Mouse (Mus musculus) liver, embryonic 13.5 days (tissue): Measurements from ENCODE around the gene Lef1. TPM values are rescaled to one million over a fixed set of nuclear protein-coding genes. Genes with fewer than 3 reads are reported as not detected.

Source experiments
- ATAC-seq: fragments of 200-750 bp; cut with Nextera tagmentation; 2 replicates; pipeline ENCODE4 v1.8.0; 2017; ENCODE audit warnings: low read depth, mild to moderate bottlenecking, moderate number of reproducible peaks, moderate library complexity
- DNase-seq: peaks from one replicate; pipeline ENCODE4 v3.0.0; 2022
- H3K27ac ChIP-seq: fragments of 300-500 bp; sonication (generic); 2 replicates; pipeline ENCODE4 v1.5.1; 2015; ENCODE audit warnings: moderate library complexity, mild to moderate bottlenecking, inconsistent platforms
- H3K27me3 ChIP-seq: fragments of 300-500 bp; sonication (generic); 2 replicates; pipeline ENCODE4 v1.6.1; 2015; ENCODE audit warnings: mild to moderate bottlenecking, inconsistent platforms
- H3K36me3 ChIP-seq: fragments of 300-500 bp; sonication (generic); 2 replicates; pipeline ENCODE4 v1.6.1; 2015; ENCODE audit warnings: mild to moderate bottlenecking, inconsistent platforms
- H3K4me1 ChIP-seq: fragments of 300-500 bp; sonication (generic); replicated peaks from 2 replicates; pipeline ENCODE4 v1.6.1; 2015; ENCODE audit warnings: inconsistent platforms
- H3K4me2 ChIP-seq: fragments of 300-500 bp; sonication (generic); 2 replicates; pipeline ENCODE4 v1.6.1; 2015; ENCODE audit warnings: inconsistent platforms, mild to moderate bottlenecking, moderate library complexity
- H3K4me3 ChIP-seq: fragments of 300-500 bp; sonication (generic); replicated peaks from 2 replicates; pipeline ENCODE4 v1.5.1; 2015; ENCODE audit warnings: mild to moderate bottlenecking, inconsistent platforms
- H3K9ac ChIP-seq: fragments of 300-500 bp; sonication (generic); 2 replicates; pipeline ENCODE4 v1.6.1; 2015; ENCODE audit warnings: mild to moderate bottlenecking, inconsistent platforms
- H3K9me3 ChIP-seq: fragments of 300-500 bp; sonication (generic); replicated peaks from 2 replicates; pipeline ENCODE4 v1.6.1; 2016; ENCODE audit warnings: inconsistent platforms
- WGBS: fragments of 180-500 bp; shearing (Covaris S2); methylation state at CpG from one replicate; pipeline ENCODE4 v1.1.7; 2015; ENCODE audit not compliant: insufficient replicate concordance; 5-methylcytosine and 5-hydroxymethylcytosine counted together
- polyA plus RNA-seq: library from polyadenylated mRNA; unstranded; fragments of >200 nt; fragmentation: Nextera tagmentation; extraction: Ambion mirVana; gene quantifications from 2 replicates; pipeline ENCODE4 v1.2.1, GENCODE M21; 2015

Gene Lef1
- polyA plus RNA-seq, 1 experiment from 2014 or later = 0.21 TPM

DNA sequence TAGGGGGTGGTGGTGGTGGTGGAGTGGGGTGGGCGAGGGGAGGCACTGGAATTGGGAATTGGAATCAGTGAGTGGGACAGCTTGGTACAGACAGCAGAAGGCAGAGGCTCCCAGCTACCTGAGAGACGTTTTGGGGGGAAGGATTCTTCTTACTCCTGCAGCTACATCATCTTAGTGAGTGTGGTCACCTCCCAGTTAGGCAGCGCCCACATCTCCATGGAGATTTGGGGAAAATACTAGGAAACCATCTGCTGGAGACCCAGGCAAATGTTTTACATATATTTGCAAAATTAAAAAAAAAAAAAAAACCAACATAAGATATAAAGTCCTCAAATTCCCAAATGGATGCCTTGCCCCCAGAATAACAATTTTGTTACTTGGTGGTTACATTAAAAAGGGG lies 88.7 kb downstream of the Lef1 start:
- DNase-seq (no peak), ATAC-seq (no peak)
- Histone ChIP-seq H3K27ac (no peak overlapping the region), H3K36me3 (no peaks in the 10 kb centered on the region), H3K9ac (no peak overlapping the region), H3K9me3 (no peaks in the 10 kb centered on the region), H3K4me2 (no peak overlapping the region), H3K4me3 (no peak overlapping the region), H3K4me1 (no peaks in the 10 kb centered on the region), H3K27me3 (peaks cover 9% of the 10 kb centered on the region; the same call in 1 of the 2 replicates)
- WGBS = 41% methylated on average over 3 of the region's 3 CpGs

DNA sequence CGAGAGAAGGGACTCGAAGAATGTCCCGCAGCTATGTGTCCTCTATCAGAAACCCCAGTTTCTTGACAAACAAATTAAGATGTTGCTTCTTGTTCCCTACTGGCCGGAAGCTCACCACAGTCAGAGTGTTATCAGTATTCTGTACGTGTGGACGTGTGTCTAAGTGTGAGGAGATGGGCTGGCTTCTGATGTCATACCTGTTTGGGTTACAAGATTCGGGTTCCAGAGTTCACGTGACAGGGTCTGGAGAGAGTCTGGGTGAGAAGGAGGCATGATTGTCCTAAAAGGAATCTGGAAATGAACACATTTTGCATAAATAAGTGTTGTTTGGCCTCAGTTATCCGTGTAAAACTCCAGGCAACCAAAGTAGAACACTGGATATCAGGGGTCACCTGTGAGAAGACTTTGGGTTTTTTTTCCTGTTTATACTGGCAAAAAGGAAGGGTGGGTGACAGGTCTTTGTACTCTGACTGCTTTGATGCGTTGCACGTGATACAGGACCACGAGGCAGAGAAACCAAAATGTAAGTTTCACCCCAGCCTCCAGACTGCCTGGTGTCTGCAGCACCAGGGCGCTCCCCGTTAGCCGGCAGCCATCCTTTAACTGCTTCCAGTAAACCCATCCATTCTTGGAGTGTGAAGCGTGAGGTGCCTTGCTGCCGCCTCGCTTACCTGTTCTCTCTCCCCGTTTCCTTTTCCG lies 89.5 kb downstream of the Lef1 start:
- no peaks in the 10 kb centered on the region for H3K4me1 ChIP-seq
- DNase-seq (no peak), ATAC-seq (no peak)
- no peak overlapping the region for H3K27ac ChIP-seq
- H3K4me2 ChIP-seq = no peak overlapping the region
- H3K9me3 ChIP-seq = no peaks in the 10 kb centered on the region
- WGBS = 71% methylated on average over 20 of the region's 20 CpGs
- H3K4me3 ChIP-seq = no peak overlapping the region
- H3K36me3 ChIP-seq = no peaks in the 10 kb centered on the region
- H3K27me3 ChIP-seq = peaks cover 16% of the 10 kb centered on the region; the same call in 1 of the 2 replicates
- H3K9ac ChIP-seq = no peak overlapping the region

DNA sequence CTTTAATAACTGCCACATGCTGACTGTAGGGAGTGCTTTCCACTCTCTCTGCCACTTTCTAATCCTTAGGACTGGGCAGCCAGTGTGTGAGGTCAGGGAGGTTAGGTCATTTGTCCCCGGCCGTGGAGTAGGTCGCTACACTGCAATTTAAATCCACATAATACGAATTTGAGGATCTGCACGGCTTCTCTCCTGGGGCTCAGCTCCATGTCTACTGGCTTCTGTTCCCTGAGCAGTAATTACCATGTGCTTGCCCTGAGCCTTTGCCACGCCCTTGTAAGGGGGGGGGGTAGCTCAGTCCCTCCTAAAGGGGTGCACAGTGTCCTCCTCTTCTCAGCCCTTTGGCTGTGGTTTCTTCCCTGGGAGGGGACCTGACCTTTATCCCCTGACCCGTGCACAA lies 92.0 kb downstream of the Lef1 start:
- Histone ChIP-seq H3K4me2 (no peak overlapping the region), H3K36me3 (no peaks in the 10 kb centered on the region), H3K27me3 (peaks cover 18% of the 10 kb centered on the region), H3K9ac (no peak overlapping the region), H3K27ac (no peak overlapping the region), H3K9me3 (no peaks in the 10 kb centered on the region), H3K4me3 (no peak overlapping the region), H3K4me1 (no peaks in the 10 kb centered on the region)
- WGBS = 63% methylated on average over 7 of the region's 7 CpGs
- ATAC-seq (no peak), DNase-seq (no peak)

DNA sequence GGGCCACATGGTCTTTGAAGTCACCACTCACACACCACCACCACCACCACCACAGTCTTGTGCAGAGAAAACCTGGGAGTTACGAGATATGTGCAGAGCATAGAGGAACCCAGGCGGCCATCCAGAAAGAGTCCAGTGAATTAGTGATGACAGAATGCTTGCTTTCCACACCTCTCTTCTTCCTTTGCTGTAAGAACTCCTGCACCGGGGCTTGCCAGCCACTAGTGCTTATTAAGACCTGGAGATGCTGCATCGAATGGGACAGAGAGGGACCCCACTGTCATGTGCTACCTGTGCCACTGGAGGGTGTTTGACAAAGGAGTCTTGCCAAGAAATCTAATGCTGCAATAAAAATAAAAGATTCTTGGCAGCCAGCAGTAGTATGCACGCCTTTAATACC lies 97.6 kb downstream of the Lef1 start:
- no peak for DNase-seq
- H3K9me3 ChIP-seq = no peaks in the 10 kb centered on the region
- H3K27ac ChIP-seq = no peak overlapping the region
- H3K27me3 ChIP-seq = peaks cover 19% of the 10 kb centered on the region
- no peaks in the 10 kb centered on the region for H3K36me3 ChIP-seq
- no peak overlapping the region for H3K4me2 ChIP-seq
- H3K4me3 ChIP-seq = no peak overlapping the region
- no peak overlapping the region for H3K9ac ChIP-seq
- 49% methylated on average over 5 of the region's 5 CpGs for WGBS
- no peak for ATAC-seq
- no peaks in the 10 kb centered on the region for H3K4me1 ChIP-seq

DNA sequence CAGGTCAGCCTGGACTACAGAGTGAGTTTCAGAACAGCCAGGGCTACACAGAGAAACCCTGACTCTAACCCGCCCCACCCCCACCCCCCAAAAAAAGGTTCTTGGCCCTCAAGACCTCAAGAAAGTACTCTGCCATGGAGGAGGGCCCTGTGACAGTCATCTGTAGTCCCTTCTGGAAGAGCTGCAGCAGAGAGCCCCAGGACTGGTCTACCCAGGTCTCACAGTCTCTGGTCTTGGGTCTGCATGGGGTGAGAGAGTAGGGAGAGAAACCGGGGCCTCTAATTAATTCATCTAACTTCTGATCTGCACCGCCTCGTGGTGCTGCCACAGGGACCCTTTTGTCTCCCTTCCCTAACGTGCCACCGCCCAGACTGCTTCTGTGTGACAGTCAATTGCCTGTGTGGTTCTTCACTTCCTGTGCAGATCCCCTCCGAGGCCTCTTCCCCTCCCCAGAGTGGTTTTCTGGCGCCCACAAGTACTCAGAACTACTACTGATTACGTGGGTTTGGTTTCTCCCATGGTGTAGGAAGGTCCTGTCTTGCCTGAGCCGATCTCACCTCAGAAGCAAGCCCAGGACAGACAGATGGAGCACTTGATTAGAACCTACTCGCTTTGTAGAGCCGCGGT lies 98.1 kb downstream of the Lef1 start:
- Histone ChIP-seq H3K4me2 (no peak overlapping the region), H3K9me3 (no peaks in the 10 kb centered on the region), H3K4me3 (no peak overlapping the region), H3K4me1 (no peaks in the 10 kb centered on the region), H3K36me3 (no peaks in the 10 kb centered on the region), H3K27me3 (peaks cover 16% of the 10 kb centered on the region), H3K27ac (no peak overlapping the region), H3K9ac (no peak overlapping the region)
- DNase-seq = no peak
- ATAC-seq = peak; percentile 10; the same call in 1 of the 2 replicates
- WGBS = 15% methylated on average over 13 of the region's 13 CpGs

DNA sequence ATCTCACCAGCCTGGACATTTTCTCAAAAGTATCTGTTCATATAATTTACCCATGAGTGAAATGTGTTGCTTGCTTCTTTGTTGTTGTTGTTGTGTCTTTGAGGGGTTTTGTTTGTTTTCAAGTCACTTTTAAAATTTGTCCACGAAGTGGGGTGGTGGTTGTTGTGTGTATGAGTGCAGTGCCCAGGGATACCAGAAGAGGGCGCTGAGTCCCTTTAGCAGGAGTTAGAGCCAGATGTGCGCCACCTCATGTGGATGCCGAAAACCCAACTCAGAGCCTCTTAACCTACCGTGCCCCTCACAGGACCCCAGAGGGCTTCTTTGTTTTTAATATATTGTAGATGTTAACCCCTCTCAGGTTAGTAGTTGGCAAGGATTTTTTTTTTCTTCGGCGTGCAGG lies 101.9 kb downstream of the Lef1 start:
- ATAC-seq (no peak), DNase-seq (no peak)
- H3K4me1 ChIP-seq = no peaks in the 10 kb centered on the region
- no peak overlapping the region for H3K4me3 ChIP-seq
- WGBS = 71% methylated on average over 7 of the region's 7 CpGs
- H3K4me2 ChIP-seq = no peak overlapping the region
- 0 out of 2 replicates have a peak, but pooled peaks cover 2% of the 10 kb centered on the region for H3K27me3 ChIP-seq
- H3K27ac ChIP-seq = no peak overlapping the region
- no peak overlapping the region for H3K9ac ChIP-seq
- no peaks in the 10 kb centered on the region for H3K36me3 ChIP-seq
- no peaks in the 10 kb centered on the region for H3K9me3 ChIP-seq

DNA sequence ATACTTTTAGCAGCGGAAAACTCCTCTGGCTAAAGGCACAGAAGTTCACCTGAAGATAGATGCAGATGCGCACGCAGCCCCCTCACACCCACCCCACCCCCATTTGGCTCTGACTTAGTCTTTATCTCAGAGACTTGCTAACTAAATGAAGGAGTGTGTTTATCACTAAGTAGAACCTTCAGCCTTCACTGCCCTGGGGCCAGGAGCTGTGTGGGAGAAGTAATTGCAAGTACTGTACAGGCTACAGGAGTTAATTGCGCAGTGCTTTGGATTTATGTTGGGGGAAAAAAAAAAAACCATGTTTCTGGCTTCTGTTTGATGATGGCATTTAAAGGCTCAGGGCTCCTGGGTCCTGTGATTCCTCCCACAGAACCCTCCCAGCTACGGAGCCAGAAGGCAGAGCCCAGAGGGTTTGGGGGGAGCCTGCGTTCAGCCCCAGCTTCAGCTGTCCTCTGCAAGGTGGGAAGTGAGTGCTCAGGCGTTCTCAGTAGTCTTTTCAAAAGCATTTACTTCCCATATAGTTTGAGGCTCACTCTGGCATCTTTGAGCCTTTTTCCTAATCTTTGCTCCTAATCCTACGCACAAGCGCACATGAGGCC lies 103.9 kb downstream of the Lef1 start:
- H3K4me1 ChIP-seq = no peaks in the 10 kb centered on the region
- no peaks in the 10 kb centered on the region for H3K36me3 ChIP-seq
- H3K27me3 ChIP-seq = 0 out of 2 replicates have a peak, but pooled peaks cover 2% of the 10 kb centered on the region
- no peak overlapping the region for H3K4me3 ChIP-seq
- H3K9me3 ChIP-seq = no peaks in the 10 kb centered on the region
- H3K4me2 ChIP-seq = no peak overlapping the region
- no peak for DNase-seq
- H3K27ac ChIP-seq = no peak overlapping the region
- H3K9ac ChIP-seq = no peak overlapping the region
- WGBS = 73% methylated on average over 9 of the region's 9 CpGs
- ATAC-seq = no peak

DNA sequence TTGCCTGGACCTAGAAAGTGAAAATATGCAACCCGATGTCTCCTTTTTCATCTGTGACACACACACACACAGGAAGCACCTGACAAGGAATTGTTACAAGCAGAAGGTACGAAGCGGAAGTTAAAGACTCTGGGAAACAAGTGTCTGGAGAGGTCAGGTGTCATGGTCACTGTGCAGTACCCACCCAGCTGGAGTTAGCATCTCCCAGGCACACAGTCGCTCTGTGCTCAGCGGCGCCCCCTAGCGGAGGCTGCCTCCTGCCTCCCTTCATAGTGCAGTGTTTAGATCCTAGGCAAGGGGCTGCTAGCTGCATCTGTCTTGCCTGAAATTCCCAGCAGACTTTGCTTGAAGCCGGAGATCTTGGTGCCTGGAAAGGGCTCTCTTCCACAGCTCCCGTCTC lies 104.6 kb downstream of the Lef1 start:
- H3K9ac ChIP-seq = no peak overlapping the region
- H3K9me3 ChIP-seq = no peaks in the 10 kb centered on the region
- no peak overlapping the region for H3K4me2 ChIP-seq
- DNase-seq (no peak), ATAC-seq (no peak)
- H3K4me3 ChIP-seq = no peak overlapping the region
- H3K27me3 ChIP-seq = 0 out of 2 replicates have a peak, but pooled peaks cover 2% of the 10 kb centered on the region
- H3K36me3 ChIP-seq = no peaks in the 10 kb centered on the region
- no peak overlapping the region for H3K27ac ChIP-seq
- 40% methylated on average over 9 of the region's 9 CpGs for WGBS
- no peaks in the 10 kb centered on the region for H3K4me1 ChIP-seq

DNA sequence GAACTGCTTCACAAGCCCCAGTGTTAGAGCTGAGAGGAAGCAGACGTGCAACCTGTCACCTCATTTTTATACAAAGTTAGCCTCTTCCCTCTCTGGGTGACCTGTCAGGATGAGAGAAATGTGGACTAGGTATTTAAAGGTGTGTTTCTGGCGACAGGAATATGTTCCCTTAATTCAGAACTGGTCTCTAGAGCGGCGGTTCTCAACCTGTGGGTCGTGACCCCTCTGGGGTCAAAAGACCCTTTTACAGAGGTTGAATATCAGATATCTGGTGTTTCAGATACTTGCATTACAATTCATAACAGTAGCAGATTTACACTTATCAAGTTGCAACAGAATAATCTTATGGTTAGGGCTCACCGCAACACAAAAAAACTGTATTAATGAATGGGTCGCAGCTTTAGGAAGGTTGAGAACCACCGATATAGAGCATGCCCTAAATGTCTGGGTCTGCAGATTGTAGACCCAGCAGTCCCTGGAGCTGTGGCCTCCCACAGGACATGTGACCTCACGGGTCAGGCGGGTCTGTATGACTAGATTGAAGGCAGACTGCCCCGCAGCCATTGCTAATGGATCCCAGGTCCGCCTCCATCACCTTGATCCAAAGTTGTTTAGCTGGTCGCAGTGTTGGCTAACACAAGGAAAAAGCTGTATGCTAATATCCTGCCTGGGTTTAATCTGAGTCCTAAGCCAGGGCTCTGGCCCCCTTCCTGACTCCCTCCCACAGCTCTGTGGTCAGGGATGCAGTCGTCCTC lies 108.5 kb downstream of the Lef1 start:
- Histone ChIP-seq H3K9ac (no peak overlapping the region), H3K9me3 (no peaks in the 10 kb centered on the region), H3K4me2 (no peak overlapping the region), H3K36me3 (no peaks in the 10 kb centered on the region), H3K27me3 (no peaks in the 10 kb centered on the region), H3K27ac (no peak overlapping the region), H3K4me3 (no peak overlapping the region), H3K4me1 (no peaks in the 10 kb centered on the region)
- DNase-seq (no peak), ATAC-seq (no peak)
- WGBS = 75% methylated on average over 14 of the region's 14 CpGs

DNA sequence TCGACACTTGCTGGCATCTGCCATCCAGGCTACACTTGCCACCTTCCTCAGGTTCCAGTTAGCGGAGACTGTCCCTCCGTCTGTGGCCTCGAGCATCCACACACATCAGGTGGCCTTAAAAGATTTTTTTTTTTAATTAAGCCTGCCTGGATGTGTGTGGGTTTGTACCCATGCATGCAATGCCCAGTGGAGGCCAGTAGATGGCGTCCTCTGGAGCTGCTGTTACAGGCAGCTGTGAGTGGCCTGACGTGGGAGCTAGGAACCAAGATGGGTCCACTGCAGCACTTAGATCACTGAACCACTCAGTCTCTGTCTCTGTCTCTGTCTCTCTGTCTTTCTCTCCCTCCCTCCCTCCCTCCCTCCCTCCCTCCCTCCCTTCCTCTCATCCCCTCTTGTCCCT lies 117.8 kb downstream of the Lef1 start:
- Histone ChIP-seq H3K9me3 (no peaks in the 10 kb centered on the region), H3K4me2 (no peak overlapping the region), H3K4me3 (no peak overlapping the region), H3K27ac (no peak overlapping the region), H3K4me1 (no peaks in the 10 kb centered on the region), H3K36me3 (peaks cover 12% of the 10 kb centered on the region; the same call in 1 of the 2 replicates), H3K9ac (no peak overlapping the region), H3K27me3 (no peaks in the 10 kb centered on the region)
- WGBS = 58% methylated on average over 6 of the region's 6 CpGs
- DNase-seq = no peak
- ATAC-seq = no peak

DNA sequence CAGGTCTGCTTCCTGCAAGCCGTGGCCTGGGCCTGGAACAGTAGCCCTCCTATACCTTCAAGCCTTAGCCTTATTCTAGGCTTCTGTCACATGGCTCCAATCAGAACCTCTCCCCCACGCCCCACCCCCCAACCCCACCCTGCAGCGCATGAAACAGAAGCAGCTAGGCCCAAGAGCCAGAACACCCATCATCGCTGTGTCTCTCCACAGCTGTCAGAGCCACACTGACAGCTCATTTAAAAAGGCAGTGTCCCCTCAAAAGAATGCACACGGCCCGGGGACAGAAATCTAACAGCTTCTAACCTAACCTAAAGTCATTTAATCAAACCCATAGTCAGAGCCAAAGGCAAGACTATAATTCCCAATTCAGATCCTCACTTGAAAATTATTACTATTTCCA lies 126.8 kb downstream of the Lef1 start:
- Histone ChIP-seq H3K4me3 (no peak overlapping the region), H3K36me3 (peaks cover 26% of the 10 kb centered on the region), H3K27ac (no peak overlapping the region), H3K4me2 (no peak overlapping the region), H3K4me1 (no peaks in the 10 kb centered on the region), H3K27me3 (no peaks in the 10 kb centered on the region), H3K9ac (no peak overlapping the region), H3K9me3 (no peaks in the 10 kb centered on the region)
- 78% methylated on average over 5 of the region's 6 CpGs for WGBS
- ATAC-seq (no peak), DNase-seq (no peak)
